Mouse (Mus musculus): ENCODE data around the gene Sorl1. TPM values are rescaled to one million over a fixed set of nuclear protein-coding genes. Genes with fewer than 3 reads are reported as not detected.

Gene Sorl1
- polyA plus RNA-seq, 1 experiment from 2014 or later, result 2.3 TPM

DNA sequence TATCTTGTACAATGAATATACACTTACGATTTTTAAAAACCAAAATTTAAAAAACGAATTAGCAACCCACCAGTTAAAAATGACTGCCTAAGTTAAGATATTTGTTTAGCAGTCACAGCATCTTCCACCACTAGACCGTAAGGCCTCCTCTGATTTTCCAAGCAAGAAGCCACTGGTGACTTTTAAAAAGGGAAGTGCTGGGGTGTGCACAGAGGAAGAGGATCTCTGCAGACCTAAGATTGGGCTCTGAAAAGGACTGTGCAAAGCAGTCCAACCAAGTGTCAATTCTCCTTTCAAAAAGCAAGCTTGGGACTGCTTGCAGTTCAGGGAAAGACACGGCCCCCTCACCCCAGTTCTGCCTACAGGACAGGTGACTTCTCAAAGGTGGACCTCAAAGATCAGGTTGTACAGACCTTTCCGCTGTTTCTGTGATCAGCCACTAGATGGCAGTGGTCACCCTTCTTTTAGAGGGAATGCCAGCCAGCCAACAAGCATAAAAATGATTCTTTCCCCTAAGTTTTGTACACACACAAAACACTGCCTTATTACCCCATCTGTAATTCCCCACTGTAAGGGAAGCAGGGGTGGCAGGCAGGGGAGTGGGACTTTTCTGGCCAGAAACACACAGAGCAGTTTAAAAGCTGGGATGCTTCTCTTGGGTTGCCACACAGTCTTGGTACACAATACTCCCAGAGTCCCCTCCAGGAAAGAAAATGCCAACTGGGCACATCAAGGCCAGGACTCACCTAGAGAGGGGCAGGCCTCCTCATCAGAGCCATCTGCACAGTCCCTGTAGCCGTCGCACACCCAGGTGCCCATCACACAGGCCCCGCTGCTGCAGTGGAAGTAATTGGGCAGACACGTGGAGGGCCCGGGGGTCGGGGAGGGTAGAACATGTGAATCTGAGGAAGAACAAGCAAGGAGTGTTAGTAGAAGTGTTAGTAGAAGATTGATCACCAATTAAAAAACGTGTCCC lies 124.3 kb downstream of the Sorl1 start:
- H3K36me3 ChIP-seq, result no peaks in the 10 kb centered on the region
- DNase-seq (ENCODE audit: low spot score), result peak; percentile 50
- peaks cover 8% of the 10 kb centered on the region for H3K4me1 ChIP-seq
- H3K27me3 ChIP-seq (ENCODE audit: low read depth, poor library complexity, severe bottlenecking), result peaks cover 36% of the 10 kb centered on the region
- H3K9me3 ChIP-seq (replicated peaks), result no peaks in the 10 kb centered on the region
- no peak overlapping the region for H3K4me3 ChIP-seq
- H3K27ac ChIP-seq (replicated peaks), result peak overlapping the region; percentile 29
- WGBS, result 74% methylated on average over 12 of the region's 12 CpGs

DNA sequence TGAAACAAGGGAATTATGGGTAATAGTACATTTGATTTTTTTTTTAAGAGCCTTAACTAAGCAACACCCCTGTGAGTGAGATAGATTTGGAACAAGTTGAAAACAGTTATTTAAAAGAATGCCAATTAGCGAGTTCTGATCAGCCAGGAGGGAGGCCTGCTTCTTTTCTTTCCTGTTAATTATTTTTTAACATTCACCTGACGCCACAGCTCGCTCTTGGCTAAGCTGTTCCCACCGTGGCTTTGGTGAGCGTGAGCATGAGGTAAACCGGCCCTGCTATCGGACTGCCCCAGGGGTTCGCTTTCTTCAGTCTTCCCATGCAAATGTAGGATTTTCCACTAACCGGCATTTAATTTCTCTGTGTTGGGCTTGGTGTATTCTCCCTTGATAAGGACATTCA lies 128.8 kb downstream of the Sorl1 start:
- no peaks in the 10 kb centered on the region for H3K36me3 ChIP-seq
- H3K9me3 ChIP-seq (replicated peaks), result no peaks in the 10 kb centered on the region
- H3K27me3 ChIP-seq (ENCODE audit: low read depth, poor library complexity, severe bottlenecking), result peaks cover 5% of the 10 kb centered on the region
- 92% methylated on average over 9 of the region's 9 CpGs for WGBS
- no peak overlapping the region for H3K4me3 ChIP-seq
- no peak for DNase-seq (ENCODE audit: low spot score)
- H3K4me1 ChIP-seq, result no peaks in the 10 kb centered on the region
- H3K27ac ChIP-seq (replicated peaks), result no peak overlapping the region

DNA sequence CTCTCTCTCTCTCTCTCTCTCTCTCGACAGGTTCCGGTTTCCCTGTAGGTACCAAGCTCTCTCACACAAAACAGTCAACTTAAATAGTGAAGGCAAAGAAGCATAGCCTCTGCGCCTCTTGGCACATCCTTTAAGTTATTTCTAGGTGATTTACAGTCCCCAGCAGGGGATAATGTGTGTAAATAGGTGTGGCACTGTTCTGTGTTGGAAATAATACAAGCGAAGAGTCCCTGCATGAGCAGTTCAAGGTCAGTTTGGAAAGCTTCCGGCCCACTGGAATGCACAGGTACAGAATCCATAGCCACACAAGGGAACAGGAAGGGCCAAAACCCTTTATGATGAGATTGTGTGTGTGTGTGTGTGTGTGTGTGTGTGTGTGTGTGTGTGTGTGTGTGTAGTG lies 130.3 kb downstream of the Sorl1 start:
- no peak overlapping the region for H3K27ac ChIP-seq (replicated peaks)
- DNase-seq (ENCODE audit: low spot score), result no peak

GRCm38 (mm10) chr9:41992841-41993240 lies 131.3 kb downstream of the Sorl1 start:
- Histone ChIP-seq H3K27ac (replicated peaks) (no peak overlapping the region), H3K36me3 (no peaks in the 10 kb centered on the region), H3K9me3 (replicated peaks) (no peaks in the 10 kb centered on the region), H3K4me1 (no peaks in the 10 kb centered on the region), H3K27me3 (ENCODE audit: low read depth, poor library complexity, severe bottlenecking) (no peaks in the 10 kb centered on the region), H3K4me3 (no peak overlapping the region)
- DNase-seq (ENCODE audit: low spot score), result no peak
- 90% methylated on average over 5 of the region's 5 CpGs for WGBS

More for the DNA sequence above, 130.3 kb downstream of the Sorl1 start:
- no peaks in the 10 kb centered on the region for H3K9me3 ChIP-seq (replicated peaks)
- H3K4me3 ChIP-seq, result no peak overlapping the region
- 92% methylated on average over 5 of the region's 5 CpGs for WGBS
- peaks cover 4% of the 10 kb centered on the region for H3K27me3 ChIP-seq (ENCODE audit: low read depth, poor library complexity, severe bottlenecking)
- no peaks in the 10 kb centered on the region for H3K4me1 ChIP-seq
- no peaks in the 10 kb centered on the region for H3K36me3 ChIP-seq

DNA sequence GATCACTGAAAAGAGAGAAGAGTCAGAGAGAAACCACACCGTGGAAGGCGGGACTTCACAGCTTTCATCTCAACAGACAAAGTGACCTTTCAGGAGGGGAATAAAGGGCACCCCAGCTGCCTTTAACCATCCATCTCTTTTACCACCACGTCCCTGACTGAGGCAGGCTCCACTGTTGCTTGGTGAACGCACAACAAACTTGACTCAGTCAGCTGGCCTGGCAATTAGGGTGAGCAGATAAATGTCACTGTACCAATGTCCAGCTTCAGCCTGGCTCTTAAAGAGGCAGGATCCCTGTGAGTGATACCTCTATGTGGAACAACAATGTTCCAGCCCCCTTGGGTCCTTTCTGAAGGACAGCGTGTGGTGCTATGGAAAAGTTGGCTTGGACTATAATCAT lies 138.5 kb downstream of the Sorl1 start:
- no peaks in the 10 kb centered on the region for H3K9me3 ChIP-seq (replicated peaks)
- no peaks in the 10 kb centered on the region for H3K36me3 ChIP-seq
- H3K4me3 ChIP-seq, result no peak overlapping the region
- H3K4me1 ChIP-seq, result peaks cover 10% of the 10 kb centered on the region
- no peaks in the 10 kb centered on the region for H3K27me3 ChIP-seq (ENCODE audit: low read depth, poor library complexity, severe bottlenecking)
- H3K27ac ChIP-seq (replicated peaks), result no peak overlapping the region
- no peak for DNase-seq (ENCODE audit: low spot score)
- WGBS, result 74% methylated on average over 5 of the region's 5 CpGs

GRCm38 (mm10) chr9:41985052-41985451 lies 139.0 kb downstream of the Sorl1 start:
- Histone ChIP-seq H3K4me1 (peaks cover 10% of the 10 kb centered on the region), H3K9me3 (replicated peaks) (no peaks in the 10 kb centered on the region), H3K36me3 (no peaks in the 10 kb centered on the region), H3K27ac (replicated peaks) (no peak overlapping the region), H3K4me3 (no peak overlapping the region), H3K27me3 (ENCODE audit: low read depth, poor library complexity, severe bottlenecking) (no peaks in the 10 kb centered on the region)
- 79% methylated on average over 9 of the region's 9 CpGs for WGBS
- DNase-seq (ENCODE audit: low spot score), result no peak

DNA sequence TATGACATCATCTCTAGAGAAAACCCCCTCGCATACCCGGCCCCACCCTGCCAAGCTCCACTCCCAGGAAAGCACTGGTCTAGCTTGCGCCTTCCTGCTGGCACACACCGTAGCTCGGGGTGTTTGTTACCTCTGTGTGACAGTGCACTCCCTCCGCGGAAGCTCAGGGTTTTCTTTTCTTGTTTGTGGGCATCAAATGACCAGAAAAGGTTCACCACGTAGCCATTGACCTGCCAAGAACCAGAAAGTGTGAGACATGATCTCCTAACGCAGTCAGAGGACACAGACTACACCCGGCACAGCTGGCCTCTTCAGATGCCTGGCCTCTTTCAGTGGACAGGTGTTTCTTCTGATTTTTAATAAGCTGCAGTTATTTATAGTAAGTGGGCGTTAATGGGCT lies 139.8 kb downstream of the Sorl1 start:
- Histone ChIP-seq H3K36me3 (no peaks in the 10 kb centered on the region), H3K27me3 (ENCODE audit: low read depth, poor library complexity, severe bottlenecking) (no peaks in the 10 kb centered on the region), H3K27ac (replicated peaks) (no peak overlapping the region), H3K4me3 (no peak overlapping the region), H3K4me1 (peaks cover 10% of the 10 kb centered on the region), H3K9me3 (replicated peaks) (no peaks in the 10 kb centered on the region)
- WGBS, result 91% methylated on average over 11 of the region's 11 CpGs
- no peak for DNase-seq (ENCODE audit: low spot score)

GRCm38 (mm10) chr9:41983286-41983685 lies 140.8 kb downstream of the Sorl1 start:
- H3K4me3 ChIP-seq, result no peak overlapping the region
- WGBS, result 90% methylated on average over 3 of the region's 3 CpGs
- peaks cover 10% of the 10 kb centered on the region for H3K4me1 ChIP-seq
- no peaks in the 10 kb centered on the region for H3K36me3 ChIP-seq
- no peaks in the 10 kb centered on the region for H3K9me3 ChIP-seq (replicated peaks)
- no peaks in the 10 kb centered on the region for H3K27me3 ChIP-seq (ENCODE audit: low read depth, poor library complexity, severe bottlenecking)
- no peak overlapping the region for H3K27ac ChIP-seq (replicated peaks)
- DNase-seq (ENCODE audit: low spot score), result no peak

DNA sequence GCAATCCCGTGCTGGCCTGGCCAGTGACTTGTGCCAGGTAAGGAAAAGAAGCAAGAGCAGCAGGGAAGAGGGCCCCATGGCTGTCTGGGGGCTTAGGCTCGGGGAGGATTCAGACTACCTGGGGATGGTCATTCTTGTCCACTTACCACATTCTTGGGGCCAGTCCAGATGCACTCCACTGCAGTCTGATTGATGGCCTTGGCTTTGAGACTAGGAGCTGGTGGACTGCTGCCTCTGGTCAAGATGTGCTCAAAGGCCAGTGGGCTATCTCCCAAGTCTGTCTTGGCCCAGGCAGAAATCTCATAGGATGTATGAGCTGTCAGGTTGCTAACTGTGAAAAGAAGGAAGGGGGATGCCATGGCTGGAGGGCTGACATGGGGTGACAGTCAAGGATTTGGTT lies 141.3 kb downstream of the Sorl1 start:
- DNase-seq (ENCODE audit: low spot score), result no peak
- H3K4me1 ChIP-seq, result peaks cover 10% of the 10 kb centered on the region
- no peaks in the 10 kb centered on the region; the same call in 1 of the 2 replicates for H3K9me3 ChIP-seq (replicated peaks)
- no peaks in the 10 kb centered on the region for H3K27me3 ChIP-seq (ENCODE audit: low read depth, poor library complexity, severe bottlenecking)
- no peak overlapping the region for H3K4me3 ChIP-seq
- no peak overlapping the region; the same call in 1 of the 2 replicates for H3K27ac ChIP-seq (replicated peaks)
- 0 out of 2 replicates have a peak, but pooled peaks cover 2% of the 10 kb centered on the region for H3K36me3 ChIP-seq
- WGBS, result 75% methylated on average over 2 of the region's 2 CpGs

GRCm38 (mm10) chr9:41982023-41982422 lies 142.1 kb downstream of the Sorl1 start:
- 83% methylated on average over 9 of the region's 9 CpGs for WGBS

GRCm38 (mm10) chr9:41981306-41981705 lies 142.8 kb downstream of the Sorl1 start:
- Histone ChIP-seq H3K36me3 (peaks cover 8% of the 10 kb centered on the region; the same call in 1 of the 2 replicates), H3K9me3 (replicated peaks) (no peaks in the 10 kb centered on the region; the same call in 1 of the 2 replicates), H3K27ac (replicated peaks) (no peak overlapping the region; the same call in 1 of the 2 replicates), H3K27me3 (ENCODE audit: low read depth, poor library complexity, severe bottlenecking) (no peaks in the 10 kb centered on the region), H3K4me1 (peaks cover 10% of the 10 kb centered on the region), H3K4me3 (no peak overlapping the region)
- no peak for DNase-seq (ENCODE audit: low spot score)
- 88% methylated on average over 4 of the region's 4 CpGs for WGBS

More at GRCm38 (mm10) chr9:41982023-41982422, 142.1 kb downstream of the Sorl1 start:
- Histone ChIP-seq H3K4me3 (no peak overlapping the region), H3K36me3 (peaks cover 8% of the 10 kb centered on the region; the same call in 1 of the 2 replicates), H3K27me3 (ENCODE audit: low read depth, poor library complexity, severe bottlenecking) (no peaks in the 10 kb centered on the region), H3K9me3 (replicated peaks) (no peaks in the 10 kb centered on the region; the same call in 1 of the 2 replicates), H3K4me1 (peaks cover 10% of the 10 kb centered on the region), H3K27ac (replicated peaks) (no peak overlapping the region; the same call in 1 of the 2 replicates)
- DNase-seq (ENCODE audit: low spot score), result no peak

DNA sequence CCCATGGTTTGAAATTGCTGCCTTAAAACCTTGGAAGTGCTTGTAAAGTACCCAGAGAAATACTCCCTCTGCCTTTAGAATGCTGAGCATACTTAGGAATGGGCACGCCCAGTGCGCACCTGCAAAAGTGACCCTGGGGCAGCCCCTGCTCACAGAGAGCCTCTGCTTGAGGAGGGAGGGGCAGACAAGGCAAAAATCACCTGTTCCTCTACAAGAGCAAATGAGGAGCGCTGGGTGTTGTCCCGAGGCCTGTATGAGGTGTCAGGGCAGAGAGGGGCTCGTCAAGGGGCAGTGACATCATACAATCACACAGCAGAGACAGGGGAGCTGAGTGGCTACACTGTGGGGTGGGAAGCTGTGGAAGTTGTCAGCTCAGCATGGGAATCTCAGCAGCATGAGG lies 143.3 kb downstream of the Sorl1 start:
- Histone ChIP-seq H3K4me3 (no peak overlapping the region), H3K4me1 (peaks cover 8% of the 10 kb centered on the region), H3K9me3 (replicated peaks) (no peaks in the 10 kb centered on the region; the same call in 1 of the 2 replicates), H3K27ac (replicated peaks) (no peak overlapping the region; the same call in 1 of the 2 replicates), H3K36me3 (peaks cover 8% of the 10 kb centered on the region; the same call in 1 of the 2 replicates), H3K27me3 (ENCODE audit: low read depth, poor library complexity, severe bottlenecking) (no peaks in the 10 kb centered on the region)
- WGBS, result 84% methylated on average over 5 of the region's 5 CpGs
- DNase-seq (ENCODE audit: low spot score), result no peak

DNA sequence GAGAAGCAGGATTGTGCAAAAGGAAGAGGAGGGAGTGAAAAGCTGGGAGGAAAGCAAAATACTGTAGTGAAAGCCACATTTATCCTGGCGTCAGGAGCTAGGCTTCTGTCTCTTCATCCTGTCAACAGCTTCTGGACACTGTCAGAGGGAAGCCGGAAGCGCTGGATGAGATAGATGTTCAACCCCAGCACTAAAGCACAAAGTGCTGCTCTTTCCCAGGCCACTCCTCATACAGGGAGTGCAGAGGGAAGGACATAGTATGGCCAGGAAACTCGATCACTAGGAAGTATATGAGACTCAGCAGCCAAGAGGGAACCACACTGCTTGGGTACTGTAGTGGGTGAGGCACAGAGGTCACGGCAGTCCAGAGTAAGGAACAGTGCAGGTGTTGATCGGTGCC lies 145.7 kb downstream of the Sorl1 start:
- peaks cover 7% of the 10 kb centered on the region; the same call in 1 of the 2 replicates for H3K4me1 ChIP-seq
- no peaks in the 10 kb centered on the region for H3K27me3 ChIP-seq (ENCODE audit: low read depth, poor library complexity, severe bottlenecking)
- no peaks in the 10 kb centered on the region; the same call in 1 of the 2 replicates for H3K9me3 ChIP-seq (replicated peaks)
- H3K36me3 ChIP-seq, result peaks cover 8% of the 10 kb centered on the region; the same call in 1 of the 2 replicates
- no peak for DNase-seq (ENCODE audit: low spot score)
- H3K4me3 ChIP-seq, result no peak overlapping the region
- no peak overlapping the region for H3K27ac ChIP-seq (replicated peaks)
- 93% methylated on average over 6 of the region's 6 CpGs for WGBS
